Mouse (Mus musculus) gonadal fat pad, adult 2 months (tissue): ENCODE data around the gene Col9a1. TPM values are rescaled to one million over a fixed set of nuclear protein-coding genes. Genes with fewer than 3 reads are reported as not detected.

ENCODE experiments used
- DNase-seq: peaks from one replicate; pipeline ENCODE4 v3.0.0-alpha.2; 2012; ENCODE audit warnings: low read depth
- polyA plus RNA-seq: library from polyadenylated mRNA; depleted of rRNA; stranded (reverse); fragments of >200 nt; gene quantifications from 2 replicates; pipeline ENCODE4 v1.2.3, GENCODE M21; 2012; rRNA removed

Col9a1 gene
- polyA plus RNA-seq, 1 experiment: 0.16 TPM

DNA sequence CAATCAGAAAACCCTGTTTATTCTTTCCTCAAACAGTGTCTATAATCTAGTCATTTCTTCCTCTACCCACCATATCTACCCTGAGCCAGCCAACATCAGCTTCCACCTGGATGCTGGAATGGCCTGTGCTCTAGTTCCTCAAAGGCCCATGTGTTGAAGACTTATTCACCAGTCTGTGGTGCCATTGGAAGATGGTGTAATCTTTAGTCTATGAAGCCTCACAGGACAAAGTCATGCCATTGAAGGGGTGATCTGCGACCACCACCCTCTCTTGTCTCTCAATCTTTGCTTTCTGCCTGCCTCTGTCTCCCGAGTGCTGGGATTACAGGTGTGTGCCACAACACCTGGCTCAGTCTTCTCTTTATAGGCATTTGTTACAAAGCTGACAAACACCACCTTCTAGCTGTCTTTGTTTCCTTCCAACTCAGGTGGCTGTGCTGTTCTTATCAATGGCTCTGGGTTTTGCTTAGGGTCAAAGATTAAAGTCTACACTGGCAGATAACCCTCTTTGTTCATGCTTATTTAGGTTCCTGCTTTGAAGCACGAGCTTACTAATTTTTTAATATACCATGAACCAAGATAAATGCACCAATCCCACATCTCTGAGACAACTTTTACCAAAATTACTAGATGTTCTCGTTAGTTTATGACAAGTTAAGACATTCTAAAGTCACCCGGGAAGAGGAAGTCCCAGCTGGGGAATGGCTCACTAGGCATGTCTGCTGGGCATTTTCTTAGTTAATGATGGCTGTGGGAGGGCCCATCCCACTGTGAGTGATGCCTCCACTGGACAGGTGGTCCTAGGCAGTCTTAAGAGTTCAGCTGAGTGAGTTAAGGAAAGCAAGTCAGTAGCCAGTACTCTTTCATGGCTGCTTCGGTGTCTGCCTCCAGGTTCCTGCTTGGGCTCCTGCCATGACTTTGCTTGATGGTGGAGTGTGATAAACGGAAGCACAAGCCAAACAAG is 117.9 kb downstream of the Col9a1 start:
- no peak for DNase-seq

GRCm38 (mm10) chr1:24300700-24301099 is 123.3 kb downstream of the Col9a1 start:
- no peak for DNase-seq

Other genes with a start within 250 kb of the Col9a1 start
- gene Sdhaf4, start 172.0 kb upstream of the Col9a1 start, polyA plus RNA-seq: 11.7 and 20.4 TPM in 2 replicates
- 6.9 and 7.1 TPM in 2 replicates for gene Fam135a, start 77.3 kb upstream of the Col9a1 start, polyA plus RNA-seq